Mouse (Mus musculus): ENCODE measurements around the gene Elp4. TPM values are rescaled to one million over a fixed set of nuclear protein-coding genes. Genes with fewer than 3 reads are reported as not detected.

The Elp4 gene
- polyA plus RNA-seq, 1 experiment: 11.3 TPM

DNA sequence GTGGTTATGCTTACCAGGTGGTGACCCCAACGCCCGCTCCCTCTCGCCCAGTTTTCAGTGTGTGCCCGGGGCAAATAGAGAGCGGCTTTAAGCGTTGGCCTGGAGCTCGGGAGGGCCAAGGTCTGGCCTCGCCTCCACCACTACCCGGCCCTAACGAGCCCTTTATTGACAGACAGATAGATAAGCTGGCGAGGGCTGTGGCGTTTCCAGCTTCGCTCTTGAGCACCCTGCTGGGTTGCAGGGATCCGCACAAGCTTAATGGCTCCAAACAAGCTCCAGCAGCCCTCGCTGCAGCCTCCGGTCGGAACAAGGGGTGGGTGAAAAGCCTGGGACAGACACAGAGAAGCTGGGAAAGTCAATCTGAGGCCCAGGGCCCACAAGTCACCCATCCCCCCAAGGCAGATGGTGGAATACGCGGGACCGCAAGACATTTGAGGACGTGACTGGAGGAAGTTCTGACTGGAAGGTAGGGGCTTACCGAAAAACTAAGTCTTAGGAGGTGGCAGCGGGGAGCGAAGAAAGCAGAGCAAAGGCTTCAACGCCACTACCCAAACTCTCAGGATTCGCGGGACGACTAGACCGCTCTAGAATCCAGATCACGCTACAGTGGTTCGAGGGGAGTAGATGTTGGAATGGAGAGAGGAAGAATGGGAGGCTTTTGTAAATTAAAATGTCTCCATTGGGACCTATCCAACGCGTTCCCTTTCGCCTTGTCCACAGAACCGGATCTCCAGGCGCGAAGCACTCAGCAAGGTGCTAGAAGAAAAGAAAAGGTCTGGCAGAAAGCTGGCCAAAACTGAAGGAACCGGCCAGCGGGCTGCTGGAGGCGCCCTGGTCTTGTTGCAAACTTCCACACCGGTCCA is 237.4 kb downstream of the Elp4 start:
- Histone ChIP-seq H3K4me3 (no peak overlapping the region), H3K4me2 (ENCODE audit: low read depth) (no peak overlapping the region), H3ac (ENCODE audit: control insufficient read depth, insufficient read length) (no peak overlapping the region), H3K36me3 (ENCODE audit: control insufficient read depth, insufficient read depth) (no peaks in the 10 kb centered on the region), H3K79me2 (ENCODE audit: control insufficient read depth, insufficient read depth) (no peaks in the 10 kb centered on the region), H3K27me3 (ENCODE audit: control insufficient read depth, insufficient read depth, insufficient read length) (peaks cover 56% of the 10 kb centered on the region)
- TF ChIP-seq CEBPB (IDR thresholded peaks at IDR 0.05; ENCODE audit: insufficient read depth, poor library complexity, severe bottlenecking): no peak
- TF ChIP-seq E2F4 (IDR thresholded peaks at IDR 0.05; ENCODE audit: insufficient read depth): no peak
- no peak for TF ChIP-seq MYOG (IDR thresholded peaks at IDR 0.05; ENCODE audit: control insufficient read depth in 1 of 3, insufficient read depth in 1 of 3, insufficient read length in 2 of 3, low read depth in 2 of 3)
- no peak for TF ChIP-seq REST (IDR thresholded peaks at IDR 0.05; ENCODE audit: insufficient read depth, insufficient read length)
- no peak for TF ChIP-seq SRF (IDR thresholded peaks at IDR 0.05; ENCODE audit: control insufficient read depth, insufficient read length, low read depth)
- TF ChIP-seq POLR2AphosphoS2 (IDR thresholded peaks at IDR 0.05; ENCODE audit: insufficient read length, low read depth): no peak
- no peak for TF ChIP-seq POLR2A (IDR thresholded peaks at IDR 0.05; ENCODE audit: insufficient read length, low read depth)
- TF ChIP-seq MAX (IDR thresholded peaks at IDR 0.05; ENCODE audit: low read depth): no peak
- no peak for TF ChIP-seq TCF3 (IDR thresholded peaks at IDR 0.05; ENCODE audit: insufficient read length, low read depth)
- TF ChIP-seq USF1 (IDR thresholded peaks at IDR 0.05; ENCODE audit: low read depth): no peak
- no peak for TF ChIP-seq TCF12 (IDR thresholded peaks at IDR 0.05; ENCODE audit: insufficient read depth, poor library complexity, severe bottlenecking)
- TF ChIP-seq MYOD1 (IDR thresholded peaks at IDR 0.05; ENCODE audit: control insufficient read depth in 1 of 3, insufficient read length in 2 of 3, low read depth in 2 of 3): no peak

GRCm38 (mm10) chr2:105666331-105666730 is 238.0 kb downstream of the Elp4 start:
- peaks cover 61% of the 10 kb centered on the region for H3K27me3 ChIP-seq (ENCODE audit: control insufficient read depth, insufficient read depth, insufficient read length)
- no peak overlapping the region for H3ac ChIP-seq (ENCODE audit: control insufficient read depth, insufficient read length)
- no peak for TF ChIP-seq MYOD1 (IDR thresholded peaks at IDR 0.05; ENCODE audit: control insufficient read depth in 1 of 3, insufficient read length in 2 of 3, low read depth in 2 of 3)
- no peak for TF ChIP-seq TCF3 (IDR thresholded peaks at IDR 0.05; ENCODE audit: insufficient read length, low read depth)
- no peak for TF ChIP-seq E2F4 (IDR thresholded peaks at IDR 0.05; ENCODE audit: insufficient read depth)
- no peak for TF ChIP-seq USF1 (IDR thresholded peaks at IDR 0.05; ENCODE audit: low read depth)
- TF ChIP-seq POLR2AphosphoS2 (IDR thresholded peaks at IDR 0.05; ENCODE audit: insufficient read length, low read depth): no peak
- no peak for TF ChIP-seq TCF12 (IDR thresholded peaks at IDR 0.05; ENCODE audit: insufficient read depth, poor library complexity, severe bottlenecking)
- no peak for TF ChIP-seq SRF (IDR thresholded peaks at IDR 0.05; ENCODE audit: control insufficient read depth, insufficient read length, low read depth)
- TF ChIP-seq MAX (IDR thresholded peaks at IDR 0.05; ENCODE audit: low read depth): no peak
- no peak for TF ChIP-seq MYOG (IDR thresholded peaks at IDR 0.05; ENCODE audit: control insufficient read depth in 1 of 3, insufficient read depth in 1 of 3, insufficient read length in 2 of 3, low read depth in 2 of 3)
- no peak for TF ChIP-seq CEBPB (IDR thresholded peaks at IDR 0.05; ENCODE audit: insufficient read depth, poor library complexity, severe bottlenecking)
- no peak for TF ChIP-seq POLR2A (IDR thresholded peaks at IDR 0.05; ENCODE audit: insufficient read length, low read depth)
- TF ChIP-seq REST (IDR thresholded peaks at IDR 0.05; ENCODE audit: insufficient read depth, insufficient read length): no peak
- no peak overlapping the region for H3K4me3 ChIP-seq
- H3K4me2 ChIP-seq (ENCODE audit: low read depth): no peak overlapping the region
- no peaks in the 10 kb centered on the region for H3K79me2 ChIP-seq (ENCODE audit: control insufficient read depth, insufficient read depth)
- H3K36me3 ChIP-seq (ENCODE audit: control insufficient read depth, insufficient read depth): no peaks in the 10 kb centered on the region

GRCm38 (mm10) chr2:105665491-105666250 is 238.7 kb downstream of the Elp4 start:
- TF ChIP-seq CEBPB (IDR thresholded peaks at IDR 0.05; ENCODE audit: insufficient read depth, poor library complexity, severe bottlenecking): no peak
- no peak for TF ChIP-seq MYOD1 (IDR thresholded peaks at IDR 0.05; ENCODE audit: control insufficient read depth in 1 of 3, insufficient read length in 2 of 3, low read depth in 2 of 3)
- TF ChIP-seq E2F4 (IDR thresholded peaks at IDR 0.05; ENCODE audit: insufficient read depth): no peak
- TF ChIP-seq SRF (IDR thresholded peaks at IDR 0.05; ENCODE audit: control insufficient read depth, insufficient read length, low read depth): no peak
- no peak for TF ChIP-seq MYOG (IDR thresholded peaks at IDR 0.05; ENCODE audit: control insufficient read depth in 1 of 3, insufficient read depth in 1 of 3, insufficient read length in 2 of 3, low read depth in 2 of 3)
- TF ChIP-seq USF1 (IDR thresholded peaks at IDR 0.05; ENCODE audit: low read depth): no peak
- no peak for TF ChIP-seq POLR2A (IDR thresholded peaks at IDR 0.05; ENCODE audit: insufficient read length, low read depth)
- no peak for TF ChIP-seq POLR2AphosphoS2 (IDR thresholded peaks at IDR 0.05; ENCODE audit: insufficient read length, low read depth)
- Histone ChIP-seq H3ac (ENCODE audit: control insufficient read depth, insufficient read length) (no peak overlapping the region), H3K4me3 (no peak overlapping the region), H3K4me2 (ENCODE audit: low read depth) (no peak overlapping the region), H3K27me3 (ENCODE audit: control insufficient read depth, insufficient read depth, insufficient read length) (peaks cover 68% of the 10 kb centered on the region), H3K79me2 (ENCODE audit: control insufficient read depth, insufficient read depth) (no peaks in the 10 kb centered on the region), H3K36me3 (ENCODE audit: control insufficient read depth, insufficient read depth) (no peaks in the 10 kb centered on the region)

DNA sequence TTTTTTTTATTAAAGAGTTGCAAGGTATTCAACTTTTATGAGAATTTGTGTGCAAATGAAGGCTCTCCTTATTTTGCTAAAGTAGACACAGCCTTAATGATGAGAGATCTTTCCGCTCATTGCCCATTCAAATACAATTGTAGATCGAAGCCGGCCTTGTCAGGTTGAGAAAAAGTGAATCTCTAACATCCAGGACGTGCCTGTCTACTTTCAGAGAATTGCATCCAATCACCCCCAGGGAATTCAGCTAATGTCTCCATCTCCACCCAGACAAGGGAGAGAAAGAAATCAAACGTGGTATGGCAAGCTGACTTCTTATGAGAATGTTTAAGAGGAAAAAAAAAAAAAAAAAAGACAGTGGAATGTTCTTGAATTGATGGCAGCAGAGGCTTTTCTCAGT is 239.4 kb downstream of the Elp4 start:
- TF ChIP-seq MYOD1 (IDR thresholded peaks at IDR 0.05; ENCODE audit: control insufficient read depth in 1 of 3, insufficient read length in 2 of 3, low read depth in 2 of 3) (no peak), SRF (IDR thresholded peaks at IDR 0.05; ENCODE audit: control insufficient read depth, insufficient read length, low read depth) (no peak), E2F4 (IDR thresholded peaks at IDR 0.05; ENCODE audit: insufficient read depth) (no peak), CEBPB (IDR thresholded peaks at IDR 0.05; ENCODE audit: insufficient read depth, poor library complexity, severe bottlenecking) (no peak), POLR2A (IDR thresholded peaks at IDR 0.05; ENCODE audit: insufficient read length, low read depth) (no peak), MYOG (IDR thresholded peaks at IDR 0.05; ENCODE audit: control insufficient read depth in 1 of 3, insufficient read depth in 1 of 3, insufficient read length in 2 of 3, low read depth in 2 of 3) (no peak), MAX (IDR thresholded peaks at IDR 0.05; ENCODE audit: low read depth) (no peak), TCF12 (IDR thresholded peaks at IDR 0.05; ENCODE audit: insufficient read depth, poor library complexity, severe bottlenecking) (no peak), USF1 (IDR thresholded peaks at IDR 0.05; ENCODE audit: low read depth) (no peak), TCF3 (IDR thresholded peaks at IDR 0.05; ENCODE audit: insufficient read length, low read depth) (no peak), REST (IDR thresholded peaks at IDR 0.05; ENCODE audit: insufficient read depth, insufficient read length) (no peak), POLR2AphosphoS2 (IDR thresholded peaks at IDR 0.05; ENCODE audit: insufficient read length, low read depth) (no peak)
- Histone ChIP-seq H3K79me2 (ENCODE audit: control insufficient read depth, insufficient read depth) (no peaks in the 10 kb centered on the region), H3K27me3 (ENCODE audit: control insufficient read depth, insufficient read depth, insufficient read length) (peaks cover 65% of the 10 kb centered on the region), H3K4me2 (ENCODE audit: low read depth) (no peak overlapping the region), H3ac (ENCODE audit: control insufficient read depth, insufficient read length) (no peak overlapping the region), H3K4me3 (no peak overlapping the region), H3K36me3 (ENCODE audit: control insufficient read depth, insufficient read depth) (no peaks in the 10 kb centered on the region)

Data from myocyte (in vitro differentiated cells).